8 mouse cellular contexts compared by ENCODE assay signal in the genomic region with DNA sequence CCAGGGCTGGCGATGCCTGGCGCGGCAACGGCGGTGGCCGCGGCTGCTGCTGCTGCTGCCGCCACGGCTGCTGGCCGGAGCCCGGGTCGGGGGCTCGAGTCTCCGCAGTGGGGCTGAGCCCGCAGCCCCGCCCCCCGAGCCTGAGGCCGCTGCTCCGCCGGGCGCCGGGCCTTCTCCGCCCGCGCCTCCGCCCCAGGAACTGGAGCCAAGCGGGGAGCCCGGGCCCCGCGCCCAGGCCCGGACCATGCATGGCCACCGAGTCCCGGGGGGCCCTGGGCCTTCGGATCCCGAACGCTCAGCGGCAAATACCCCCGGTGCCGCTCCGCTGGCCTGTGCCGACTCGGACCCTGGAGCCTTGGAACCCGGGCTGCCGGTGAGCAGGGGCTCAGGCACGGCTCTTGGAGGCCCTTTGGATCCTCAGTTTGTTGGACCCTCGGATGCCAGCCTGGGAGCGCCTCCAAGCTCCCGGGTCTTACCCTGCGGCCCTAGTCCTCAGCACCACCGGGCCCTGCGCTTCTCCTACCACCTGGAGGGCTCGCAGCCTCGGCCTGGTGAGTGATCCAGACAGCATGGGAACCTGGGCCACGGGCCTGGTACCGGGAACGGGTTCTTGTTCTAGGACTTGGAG. TPM values are rescaled to one million over a fixed set of nuclear protein-coding genes. Genes with fewer than 3 reads are reported as not detected.
A peak's percentile ranks its signal among the peaks of the same experiment; 100 is the strongest.
DNase-seq lines count a peak whose midpoint lies in the region; ATAC-seq and TF ChIP-seq lines count a peak whose summit lies in the region.

No protein-coding gene starts in this region.

- 38% methylated on average over 34 of the region's 56 CpGs for WGBS in forebrain, embryonic 14.5 days
- WGBS in hindbrain, embryonic 11.5 days = 23% methylated on average over 29 of the region's 56 CpGs
- 19% methylated on average over 56 of the region's 56 CpGs for WGBS in limb, embryonic 10.5 days

- DNase-seq in right cerebral cortex, postnatal 25 days = peak; percentile 45
- no peak for DNase-seq in right cerebral cortex, postnatal 36 days (ENCODE audit: low spot score in 2 of 2)
- DNase-seq in cerebellum, adult 11 months = peak; percentile 38
- peak; percentile 23 for DNase-seq in forebrain, embryonic 14.5 days (ENCODE audit: low spot score)
- no peak for DNase-seq in hindbrain, embryonic 11.5 days (ENCODE audit: low spot score)
- no peak for DNase-seq in limb, embryonic 10.5 days (ENCODE audit: low spot score)
- no peak for DNase-seq in natural killer cell, adult 2 months (ENCODE audit: low spot score in 2 of 2)

- H3K4me1 ChIP-seq in forebrain, embryonic 14.5 days (ENCODE audit: control insufficient read depth, insufficient read depth, low read length) = peaks cover 8% of the 10 kb centered on the region
- no peaks in the 10 kb centered on the region for H3K4me1 ChIP-seq in hindbrain, embryonic 11.5 days (replicated peaks; ENCODE audit: control insufficient read depth, insufficient read depth, low read length)
- peaks cover 23% of the 10 kb centered on the region for H3K4me1 ChIP-seq in limb, embryonic 10.5 days

- peak overlapping the region; percentile 80 for H3K9ac ChIP-seq in forebrain, embryonic 14.5 days (ENCODE audit: low read length)
- peak overlapping the region; percentile 77 for H3K9ac ChIP-seq in hindbrain, embryonic 11.5 days (ENCODE audit: low read depth, low read length)

- H3K36me3 ChIP-seq in forebrain, embryonic 14.5 days (ENCODE audit: control insufficient read depth, insufficient read depth, low read length) = no peaks in the 10 kb centered on the region
- no peaks in the 10 kb centered on the region for H3K36me3 ChIP-seq in hindbrain, embryonic 11.5 days (ENCODE audit: control insufficient read depth, insufficient read depth, low read length)
- H3K36me3 ChIP-seq in limb, embryonic 10.5 days = peaks cover 20% of the 10 kb centered on the region
- no peaks in the 10 kb centered on the region for H3K36me3 ChIP-seq in myocyte (ENCODE audit: control insufficient read depth, insufficient read depth)

- peak overlapping the region; percentile 87 for H3K27ac ChIP-seq in forebrain, embryonic 14.5 days (ENCODE audit: low read depth, low read length)
- H3K27ac ChIP-seq in hindbrain, embryonic 11.5 days (ENCODE audit: low read depth, low read length) = peak overlapping the region; percentile 88
- peak overlapping the region; percentile 93 for H3K27ac ChIP-seq in limb, embryonic 10.5 days

- H3K27me3 ChIP-seq in forebrain, embryonic 14.5 days (replicated peaks; ENCODE audit: control insufficient read depth, insufficient read depth, low read length) = no peaks in the 10 kb centered on the region
- H3K27me3 ChIP-seq in hindbrain, embryonic 11.5 days (ENCODE audit: control insufficient read depth, insufficient read depth, low read length) = no peaks in the 10 kb centered on the region
- H3K27me3 ChIP-seq in limb, embryonic 10.5 days (ENCODE audit: low read depth, poor library complexity, severe bottlenecking) = peaks cover 77% of the 10 kb centered on the region
- H3K27me3 ChIP-seq in myocyte (ENCODE audit: control insufficient read depth, insufficient read depth, insufficient read length) = no peaks in the 10 kb centered on the region

- no peaks in the 10 kb centered on the region for H3K9me3 ChIP-seq in forebrain, embryonic 14.5 days (replicated peaks; ENCODE audit: control insufficient read depth, low read length)
- no peaks in the 10 kb centered on the region for H3K9me3 ChIP-seq in hindbrain, embryonic 11.5 days (ENCODE audit: control insufficient read depth, low read length)
- H3K9me3 ChIP-seq in limb, embryonic 10.5 days (replicated peaks) = 0 out of 2 replicates have a peak, but pooled peaks cover 2% of the 10 kb centered on the region

- no peaks in the 10 kb centered on the region for H3K79me2 ChIP-seq in myocyte (ENCODE audit: control insufficient read depth, insufficient read depth)

- peak overlapping the region; percentile 19 for H3ac ChIP-seq in myocyte (ENCODE audit: control insufficient read depth, insufficient read length)

- H3K4me3 ChIP-seq in forebrain, embryonic 14.5 days (ENCODE audit: low read depth, low read length) = peak overlapping the region; percentile 64
- peak overlapping the region; percentile 65 for H3K4me3 ChIP-seq in hindbrain, embryonic 11.5 days (ENCODE audit: low read depth, low read length)
- H3K4me3 ChIP-seq in limb, embryonic 10.5 days = peak overlapping the region; percentile 74
- peak overlapping the region; percentile 31 for H3K4me3 ChIP-seq in myocyte

- peak; percentile 68 for ATAC-seq in forebrain, embryonic 14.5 days
- peak; percentile 75; the same call in 1 of the 2 replicates for ATAC-seq in hindbrain, embryonic 11.5 days (ENCODE audit: low FRiP score)

- peak overlapping the region; percentile 63 for H3K4me2 ChIP-seq in forebrain, embryonic 14.5 days (ENCODE audit: low read length)
- peak overlapping the region; percentile 61 for H3K4me2 ChIP-seq in hindbrain, embryonic 11.5 days (replicated peaks; ENCODE audit: low read depth, low read length)
- H3K4me2 ChIP-seq in myocyte (ENCODE audit: low read depth) = peak overlapping the region; percentile 80

- TF ChIP-seq POLR2A in myocyte (IDR thresholded peaks at IDR 0.05; ENCODE audit: insufficient read length, low read depth) = no peak

TF ChIP-seq in myocyte, 11 proteins besides CTCF, POLR2A, EP300 and RAD21:
- TF ChIP-seq MYOD1 (IDR thresholded peaks at IDR 0.05; ENCODE audit: control insufficient read depth in 1 of 3, insufficient read length in 2 of 3, low read depth in 2 of 3) = no peak
- TF ChIP-seq SRF (IDR thresholded peaks at IDR 0.05; ENCODE audit: control insufficient read depth, insufficient read length, low read depth) = no peak

RNA-seq across cellular contexts. Expression of a gene that starts 1.6 kb away (rescaled TPM):
- 9.4 and 9.6 TPM in 2 replicates for polyA plus RNA-seq in forebrain, embryonic 14.5 days (2014; fragmentation: Nextera tagmentation; extraction: Ambion mirVana)
- 8.0 and 9.3 TPM in 2 replicates for polyA plus RNA-seq in hindbrain, embryonic 11.5 days (2014; fragmentation: Nextera tagmentation; extraction: Ambion mirVana)
- 15.3 and 17.0 TPM in 2 replicates for polyA plus RNA-seq in limb, embryonic 10.5 days (2016; fragmentation: Nextera tagmentation; extraction: Ambion mirVana)
- 8.5 TPM for polyA plus RNA-seq in myocyte (2012; fragmentation: generic; extraction: Trizol)

RNA-seq across cellular contexts. Expression of a gene that starts 30.4 kb away (rescaled TPM):
- 53.6 and 59.0 TPM in 2 replicates for polyA plus RNA-seq in forebrain, embryonic 14.5 days (2014; fragmentation: Nextera tagmentation; extraction: Ambion mirVana)
- 48.7 and 50.3 TPM in 2 replicates for polyA plus RNA-seq in hindbrain, embryonic 11.5 days (2014; fragmentation: Nextera tagmentation; extraction: Ambion mirVana)
- 34.2 and 35.0 TPM in 2 replicates for polyA plus RNA-seq in limb, embryonic 10.5 days (2016; fragmentation: Nextera tagmentation; extraction: Ambion mirVana)
- 15.2 TPM for polyA plus RNA-seq in myocyte (2012; fragmentation: generic; extraction: Trizol)

RNA-seq across cellular contexts. Expression of a gene that starts 48.8 kb away (rescaled TPM):
- 39.2 and 49.1 TPM in 2 replicates for polyA plus RNA-seq in forebrain, embryonic 14.5 days (2014; fragmentation: Nextera tagmentation; extraction: Ambion mirVana)
- polyA plus RNA-seq in hindbrain, embryonic 11.5 days (2014; fragmentation: Nextera tagmentation; extraction: Ambion mirVana) = 39.1 and 43.1 TPM in 2 replicates
- polyA plus RNA-seq in limb, embryonic 10.5 days (2016; fragmentation: Nextera tagmentation; extraction: Ambion mirVana) = 59.1 and 68.9 TPM in 2 replicates
- polyA plus RNA-seq in myocyte (2012; fragmentation: generic; extraction: Trizol) = 13.7 TPM

Comparison
In these comparisons a context has a peak if more than half of its experiments do, and no peak if none do; other contexts are left out.
1. DNase-seq: peak in right cerebral cortex, postnatal 25 days (single experiment), cerebellum, adult 11 months (single experiment) and forebrain, embryonic 14.5 days (single experiment); none in right cerebral cortex, postnatal 36 days (0 of 2), hindbrain, embryonic 11.5 days (single experiment), limb, embryonic 10.5 days (single experiment) and natural killer cell, adult 2 months (0 of 2).
2. Peak in every context shown above with its lines, with median percentiles within 50 percentile points of each other: H3K27ac ChIP-seq, H3K4me2 ChIP-seq and H3K4me3 ChIP-seq.